Mouse (Mus musculus): ENCODE data around the gene Olfr1138. TPM values are rescaled to one million over a fixed set of nuclear protein-coding genes. Genes with fewer than 3 reads are reported as not detected.

Gene Olfr1138
- total RNA-seq (2022), result not detected

DNA sequence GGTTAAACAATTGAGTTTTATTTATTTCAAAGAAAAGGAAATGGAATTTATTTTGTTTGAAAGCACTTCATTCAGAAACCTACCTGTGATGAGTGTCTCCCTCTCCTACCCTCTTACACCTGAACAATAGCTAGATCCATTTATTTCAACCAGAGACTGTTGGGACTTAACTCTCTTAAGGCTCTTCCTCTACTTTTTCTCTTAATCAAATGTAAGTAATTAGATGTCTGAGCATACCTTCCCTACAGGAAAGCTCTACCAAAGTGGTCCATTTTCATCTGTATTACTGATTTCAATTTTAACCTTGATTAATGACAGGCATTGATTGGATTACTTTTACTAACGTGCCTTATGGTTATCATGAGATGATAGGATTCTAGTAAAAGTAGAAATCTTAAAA, at the start of gene Olfr1138:
Olfr1138 (minus strand) TSS at position 101 of the 400 bp plus-strand sequence.
- no peak for DNase-seq (ENCODE audit: low spot score in 2 of 2)

GRCm38 (mm10) chr2:87779183-87779582, 39.4 kb upstream of the Olfr1138 start, which contains the start of gene Olfr152:
Olfr152 (plus strand) TSS chr2:87779483.
- DNase-seq (ENCODE audit: low spot score in 2 of 2), result no peak

- DNase-seq (ENCODE audit: low spot score in 2 of 2), result no peak
Observed at GRCm38 (mm10) chr2:87776143-87776542, 36.4 kb upstream of the Olfr1138 start.

DNA sequence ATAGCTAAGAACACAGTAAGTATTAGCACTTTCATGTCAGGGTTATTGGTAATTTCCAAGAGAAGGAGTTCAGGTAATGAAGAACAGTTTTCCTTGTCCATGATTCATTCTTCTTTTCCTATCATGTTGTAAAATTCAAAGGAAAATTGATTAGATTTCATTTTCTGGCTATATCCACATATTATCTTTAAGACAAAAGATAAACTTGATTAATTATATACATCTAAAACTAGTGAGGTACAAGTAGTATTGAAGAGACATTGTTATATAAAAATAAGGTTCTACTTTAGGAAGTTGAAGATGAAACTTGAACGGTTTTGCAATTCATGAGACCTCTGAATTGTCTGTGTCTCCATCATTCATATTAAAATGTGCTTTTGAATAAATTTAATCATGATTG, 14.1 kb upstream of the Olfr1138 start, which contains the start of gene Olfr1141:
Olfr1141 (minus strand) TSS at position 101 of the 400 bp plus-strand sequence.
- DNase-seq (ENCODE audit: low spot score in 2 of 2), result no peak

DNA sequence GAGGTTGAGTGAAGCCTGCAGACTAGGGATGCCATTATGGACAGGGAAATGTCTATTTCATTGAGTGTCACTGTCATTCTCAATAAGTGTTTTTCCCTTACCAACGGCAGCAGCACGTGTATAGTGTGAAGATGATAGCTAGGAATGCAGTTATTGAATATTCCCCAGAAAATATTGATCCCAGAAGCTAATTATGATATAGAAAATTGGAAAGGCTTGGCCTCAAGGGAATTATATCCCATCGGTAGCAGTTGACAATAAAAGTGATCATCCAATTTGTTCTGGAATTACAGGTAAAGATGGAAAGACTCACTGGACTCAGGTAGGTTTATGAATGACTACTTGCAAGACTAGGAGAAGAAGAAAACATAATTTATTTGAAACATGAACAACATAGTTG, 3.7 kb upstream of the Olfr1138 start, which contains the start of gene Olfr1140:
Olfr1140 (plus strand) TSS at position 301 of the 400 bp plus-strand sequence.
- no peak for DNase-seq (ENCODE audit: low spot score in 2 of 2)

DNA sequence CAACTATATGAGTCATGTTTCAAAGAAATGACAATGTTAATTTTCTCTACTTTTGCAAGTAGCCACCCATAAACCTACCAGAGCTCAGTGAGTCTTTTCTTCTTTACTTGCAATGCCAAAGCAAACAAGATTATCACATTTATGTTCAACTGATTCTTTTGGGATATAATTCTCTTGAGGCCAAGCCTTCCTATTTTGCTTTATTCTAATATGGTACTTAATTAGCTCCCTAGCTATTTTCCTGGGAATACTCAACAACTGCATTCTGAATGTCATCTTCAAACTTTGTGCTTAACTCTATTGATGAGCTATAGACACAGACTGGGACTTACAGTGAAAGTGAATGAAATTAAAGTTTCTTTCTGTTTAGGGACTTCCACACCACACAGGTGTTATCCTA, 26.7 kb downstream of the Olfr1138 start, which contains the start of gene Olfr1137:
Olfr1137 (minus strand) TSS at position 101 of the 400 bp plus-strand sequence.
- no peak for DNase-seq (ENCODE audit: low spot score in 2 of 2)

- no peak for DNase-seq (ENCODE audit: low spot score in 2 of 2)
Observed at GRCm38 (mm10) chr2:87693847-87694246, 45.9 kb downstream of the Olfr1138 start, which contains the start of gene Olfr1136. Olfr1136 (minus strand) TSS chr2:87693947.

Other genes starting within 250 kb of the Olfr1138 start
- not detected for gene Pramel7, start 242.9 kb downstream of the Olfr1138 start, total RNA-seq (2022)
- gene Pramel6, start 233.4 kb downstream of the Olfr1138 start, total RNA-seq (2022), result not detected
- gene Olfr153, start 208.2 kb downstream of the Olfr1138 start, total RNA-seq (2022), result under 1 TPM in 2 of 4 experiments, not detected in 2; 0.33 to 0.49 TPM
- not detected for gene Olfr1128, start 194.4 kb downstream of the Olfr1138 start, total RNA-seq (2022)
- gene Olfr1129, start 166.1 kb downstream of the Olfr1138 start, total RNA-seq (2022), result not detected
- not detected for gene Olfr1130, start 133.8 kb downstream of the Olfr1138 start, total RNA-seq (2022)
- not detected for gene Olfr1131, start 112.9 kb downstream of the Olfr1138 start, total RNA-seq (2022)
- gene Olfr1132, start 102.4 kb downstream of the Olfr1138 start, total RNA-seq (2022), result not detected
- gene Olfr1133, start 92.6 kb downstream of the Olfr1138 start, total RNA-seq (2022), result not detected
- not detected for gene Olfr1134, start 81.5 kb downstream of the Olfr1138 start, total RNA-seq (2022)
- gene Olfr1135, start 66.3 kb downstream of the Olfr1138 start, total RNA-seq (2022), result not detected
- not detected for gene Olfr1136, start 46.0 kb downstream of the Olfr1138 start, total RNA-seq (2022)
- gene Olfr1137, start 26.8 kb downstream of the Olfr1138 start, total RNA-seq (2022), result not detected
- not detected for gene Olfr1140, start 3.8 kb upstream of the Olfr1138 start, total RNA-seq (2022)
- gene Olfr1141, start 14.0 kb upstream of the Olfr1138 start, total RNA-seq (2022), result not detected
- not detected for gene Olfr152, start 39.5 kb upstream of the Olfr1138 start, total RNA-seq (2022)
- not detected for gene Olfr1143, start 60.6 kb upstream of the Olfr1138 start, total RNA-seq (2022)
- not detected for gene Olfr1145, start 69.8 kb upstream of the Olfr1138 start, total RNA-seq (2022)
- not detected for gene Olfr1148, start 90.6 kb upstream of the Olfr1138 start, total RNA-seq (2022)
- not detected for gene Olfr1150-ps1, start 104.0 kb upstream of the Olfr1138 start, total RNA-seq (2022)
- not detected for gene Olfr1151, start 115.9 kb upstream of the Olfr1138 start, total RNA-seq (2022)
- not detected for gene Olfr1152, start 126.5 kb upstream of the Olfr1138 start, total RNA-seq (2022)
- gene Olfr1153, start 155.0 kb upstream of the Olfr1138 start, total RNA-seq (2022), result not detected
- not detected for gene Olfr1154, start 165.2 kb upstream of the Olfr1138 start, total RNA-seq (2022)
- gene Olfr1155, start 205.2 kb upstream of the Olfr1138 start, total RNA-seq (2022), result not detected
- gene Olfr1156, start 213.1 kb upstream of the Olfr1138 start, total RNA-seq (2022), result not detected
- gene Olfr1157, start 228.3 kb upstream of the Olfr1138 start, total RNA-seq (2022), result not detected
- not detected for gene Olfr74, start 234.7 kb upstream of the Olfr1138 start, total RNA-seq (2022)

Measured in layer of hippocampus, adult 8-10 months (tissue).